Comparison of ENCODE assay signal across 28 mouse cellular contexts in genomic region chr17:28499190-28499589, GRCm38 (mm10). TPM values are rescaled to one million over a fixed set of nuclear protein-coding genes. Genes with fewer than 3 reads are reported as not detected.
"Had no signal": no experiment of that assay in that cellular context is flagged by ENCODE, and none has a peak within 500 bp of the region (broad histone marks: within the 10 kb centered on the region; RNA-seq: fewer than 3 reads in every experiment).

No protein-coding gene starts in this region.

- H3K27ac ChIP-seq: layer of hippocampus, adult 2 months; left cerebral cortex, adult 2 months; liver, embryonic 14.5 days; macrophage; midbrain, embryonic 13.5 days had no signal

- H3K27me3 ChIP-seq: midbrain, embryonic 13.5 days had no signal

- H3K4me1 ChIP-seq: midbrain, embryonic 13.5 days had no signal

- DNase-seq: kidney, adult 11 months; kidney, adult 8-10 months; kidney, postnatal 14 days; kidney, postnatal 4 days; layer of hippocampus, adult 9-11 months; layer of hippocampus, postnatal 36 days; liver, postnatal 0 days; lung, embryonic 14.5 days; right cerebral cortex, postnatal 4 days; thymus, postnatal 14 days; thymus, postnatal 4 days had no signal

- H3K36me3 ChIP-seq: midbrain, embryonic 13.5 days had no signal

- H3K4me3 ChIP-seq: layer of hippocampus, adult 2 months; left cerebral cortex, adult 2 months; midbrain, embryonic 13.5 days had no signal

RNA-seq across cellular contexts. Expression of gene Armc12, which starts 31.4 kb away (rescaled TPM):
- total RNA-seq: layer of hippocampus, adult 2 months; layer of hippocampus, postnatal 36 days; left cerebral cortex, adult 2 months; left cerebral cortex, postnatal 10 days; left cerebral cortex, postnatal 36 days; liver, adult 2 months; megakaryocyte, adult 5-6 weeks; midbrain, postnatal 0 days had no signal
- polyA plus RNA-seq: kidney, embryonic 16.5 days; limb, embryonic 11.5 days; liver, adult 2 months; liver, postnatal 0 days; lung, embryonic 14.5 days; lung, postnatal 0 days; macrophage; midbrain, embryonic 13.5 days; midbrain, postnatal 0 days; neural tube, embryonic 11.5 days; neural tube, embryonic 14.5 days; stomach, embryonic 14.5 days had no signal

RNA-seq across cellular contexts. Expression of gene Clpsl2, which starts 50.0 kb away (rescaled TPM):
- total RNA-seq: layer of hippocampus, adult 2 months; layer of hippocampus, postnatal 36 days; left cerebral cortex, adult 2 months; left cerebral cortex, postnatal 10 days; left cerebral cortex, postnatal 36 days; liver, adult 2 months; megakaryocyte, adult 5-6 weeks; midbrain, postnatal 0 days had no signal
- polyA plus RNA-seq: kidney, embryonic 16.5 days; limb, embryonic 11.5 days; limb, embryonic 14.5 days; liver, adult 2 months; liver, embryonic 14.5 days; liver, postnatal 0 days; lung, embryonic 14.5 days; lung, postnatal 0 days; macrophage; midbrain, embryonic 13.5 days; midbrain, postnatal 0 days; neural tube, embryonic 11.5 days; neural tube, embryonic 14.5 days; stomach, embryonic 14.5 days had no signal
